Mouse (Mus musculus): Measurements from ENCODE around the gene Cavin1.

Cavin1 gene

GRCm38 (mm10) chr11:100980438-100980837, 9.8 kb upstream of the Cavin1 start:
- no peak for DNase-seq (ENCODE audit: low spot score)

DNA sequence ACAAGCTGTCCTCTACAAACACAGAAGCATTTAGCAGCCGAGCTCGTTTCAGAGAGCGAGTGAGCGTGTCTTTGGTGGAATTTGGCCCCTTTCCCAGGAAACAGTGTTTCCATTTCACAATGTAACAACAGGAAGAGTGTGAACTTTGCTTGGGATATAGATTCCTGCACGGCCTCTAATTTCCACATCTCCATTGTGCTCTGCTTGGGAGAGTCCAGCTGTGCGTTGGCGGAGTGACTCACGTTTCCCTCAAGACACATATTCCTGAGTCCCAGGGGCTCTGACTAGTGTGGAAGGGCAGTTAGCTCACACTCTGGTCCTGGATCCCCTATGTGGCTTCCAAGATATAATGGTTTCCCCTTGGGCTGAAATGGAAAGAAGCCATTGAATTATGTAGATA, 9.2 kb upstream of the Cavin1 start:
- DNase-seq (ENCODE audit: low spot score) = no peak

GRCm38 (mm10) chr11:100975241-100975640, 4.6 kb upstream of the Cavin1 start:
- no peak for DNase-seq (ENCODE audit: low spot score)

GRCm38 (mm10) chr11:100974381-100974970, 3.8 kb upstream of the Cavin1 start:
- no peak for DNase-seq (ENCODE audit: low spot score)

- no peak for DNase-seq (ENCODE audit: low spot score)
Observed at GRCm38 (mm10) chr11:100973245-100973644, 2.6 kb upstream of the Cavin1 start.

DNA sequence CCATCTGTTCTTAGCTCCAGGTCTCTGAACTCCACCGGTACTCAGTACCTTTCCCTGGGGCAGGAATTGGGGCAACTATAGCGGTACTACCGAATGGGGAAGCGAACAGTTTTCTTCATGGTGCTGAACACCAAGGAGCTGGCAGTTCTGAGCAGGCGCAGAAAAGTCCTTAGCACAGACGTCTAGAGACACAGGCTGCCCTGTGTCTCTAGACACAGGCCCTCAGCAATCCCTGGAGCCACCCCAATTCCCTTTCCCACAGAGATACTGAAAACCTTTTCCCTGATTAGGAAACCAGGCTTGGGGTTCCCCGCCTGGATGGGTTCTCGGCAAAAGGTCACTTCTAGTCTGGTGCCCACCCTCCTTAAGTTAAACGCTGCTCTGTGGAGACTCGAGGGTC, 768 bp upstream of the Cavin1 start:
- DNase-seq (ENCODE audit: low spot score) = no peak

- DNase-seq (ENCODE audit: low spot score) = no peak
Observed at GRCm38 (mm10) chr11:100969744-100970556, 737 bp downstream of the Cavin1 start.

- DNase-seq (ENCODE audit: low spot score) = no peak
Observed at GRCm38 (mm10) chr11:100969189-100969743, 1.4 kb downstream of the Cavin1 start.

DNA sequence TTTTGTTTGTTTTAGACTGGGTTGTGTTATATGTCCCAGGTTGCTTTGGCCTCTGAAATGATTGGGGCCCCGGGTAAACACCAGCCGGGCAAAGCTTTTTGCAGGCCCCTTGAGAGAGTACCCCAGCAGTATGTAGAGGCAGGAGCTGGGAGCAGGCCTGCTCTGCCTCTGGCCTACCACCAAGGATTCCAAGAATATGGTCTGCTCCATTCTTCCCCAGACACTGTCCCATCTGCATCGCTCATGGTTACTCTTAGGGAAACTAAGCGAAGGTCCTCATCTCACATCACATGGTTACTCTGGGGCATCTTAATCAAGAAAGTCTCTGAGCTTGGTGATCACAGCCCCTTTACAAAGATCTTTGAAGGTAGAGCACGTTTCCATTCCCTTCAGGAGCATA, 2.2 kb downstream of the Cavin1 start:
- DNase-seq (ENCODE audit: low spot score) = no peak

GRCm38 (mm10) chr11:100967881-100968420, 2.7 kb downstream of the Cavin1 start:
- no peak for DNase-seq (ENCODE audit: low spot score)

DNA sequence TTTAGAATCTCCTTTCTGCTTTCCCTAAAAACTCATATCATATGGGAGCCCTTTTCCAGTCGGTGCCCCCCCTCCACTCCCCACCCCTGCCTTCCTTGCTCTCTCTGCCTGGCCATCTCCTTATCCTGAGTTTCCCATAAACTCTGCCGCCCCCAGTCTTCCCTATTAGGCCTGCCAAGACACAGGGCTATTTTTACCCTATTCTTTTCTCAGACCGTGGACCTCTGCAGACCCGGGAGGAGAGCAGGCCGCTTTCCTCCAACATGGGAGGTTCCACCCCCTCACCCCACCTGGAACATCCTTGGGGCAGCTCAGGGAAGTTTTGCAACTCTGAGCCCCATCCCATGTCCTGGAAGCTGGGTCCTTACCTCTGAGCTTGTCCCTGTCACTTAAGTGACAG, 3.3 kb downstream of the Cavin1 start:
- no peak for DNase-seq (ENCODE audit: low spot score)

- no peak for DNase-seq (ENCODE audit: low spot score)
Observed at GRCm38 (mm10) chr11:100965760-100966159, 4.9 kb downstream of the Cavin1 start.

DNA sequence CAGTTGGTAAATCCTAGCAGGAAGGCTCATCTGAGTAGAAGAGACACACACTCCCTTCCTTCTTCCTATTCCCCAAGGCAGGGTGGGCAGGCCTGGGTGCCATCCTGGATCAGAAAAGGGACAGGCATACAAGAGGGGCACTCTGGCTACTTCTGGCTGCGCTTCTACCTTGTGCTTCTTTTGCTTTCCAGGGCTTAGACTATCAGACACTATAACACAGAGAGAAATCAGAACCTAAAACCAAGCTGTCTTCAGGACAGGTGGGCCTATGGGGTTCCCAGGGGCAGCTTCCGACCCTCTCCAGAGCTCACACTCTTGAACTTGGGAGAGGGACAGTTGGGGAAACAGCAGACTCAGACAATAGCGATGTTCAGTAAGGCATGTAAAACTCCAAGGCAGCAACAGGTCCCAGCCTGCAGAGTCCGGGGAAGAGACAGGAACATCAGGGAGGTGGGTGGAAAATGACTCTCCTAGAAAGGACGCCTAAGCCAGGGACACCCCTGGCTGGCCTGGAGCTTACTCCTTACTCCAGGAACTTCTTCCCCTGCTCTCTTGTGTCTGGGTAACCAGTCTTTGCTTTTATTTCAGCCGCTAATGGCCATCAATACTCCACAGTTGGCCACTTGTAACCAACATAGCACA, 5.7 kb downstream of the Cavin1 start:
- DNase-seq (ENCODE audit: low spot score) = no peak

- DNase-seq (ENCODE audit: low spot score) = no peak
Observed at GRCm38 (mm10) chr11:100964180-100964579, 6.5 kb downstream of the Cavin1 start.

GRCm38 (mm10) chr11:100963647-100964046, 7.0 kb downstream of the Cavin1 start:
- DNase-seq (ENCODE audit: low spot score) = no peak

DNA sequence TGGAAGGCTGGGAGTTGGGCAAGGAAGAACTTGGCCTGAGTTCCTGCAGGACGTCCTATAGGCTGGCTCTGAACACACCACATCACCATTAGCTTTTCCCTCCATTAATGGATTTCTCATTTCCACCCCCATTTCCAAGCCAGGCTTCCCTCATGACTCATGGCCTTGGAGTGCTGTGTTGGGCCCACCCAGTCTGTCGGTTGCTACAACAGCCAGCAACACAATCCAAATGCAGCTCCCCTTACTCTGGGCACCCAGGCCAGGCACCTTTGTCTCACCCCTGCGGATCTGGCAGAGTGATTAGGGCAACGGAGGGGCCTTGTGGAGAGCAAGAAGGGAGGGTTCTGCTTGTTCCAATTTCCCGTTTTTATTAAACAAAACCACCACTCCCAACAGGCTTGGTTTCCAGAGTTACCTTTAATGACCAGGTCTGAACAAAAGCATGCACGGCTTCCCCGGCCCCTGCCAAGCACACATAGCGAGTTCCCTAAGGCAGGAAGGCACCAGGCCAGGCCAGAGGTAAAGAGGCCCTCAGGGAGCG, 8.2 kb downstream of the Cavin1 start:
- DNase-seq (ENCODE audit: low spot score) = no peak

DNA sequence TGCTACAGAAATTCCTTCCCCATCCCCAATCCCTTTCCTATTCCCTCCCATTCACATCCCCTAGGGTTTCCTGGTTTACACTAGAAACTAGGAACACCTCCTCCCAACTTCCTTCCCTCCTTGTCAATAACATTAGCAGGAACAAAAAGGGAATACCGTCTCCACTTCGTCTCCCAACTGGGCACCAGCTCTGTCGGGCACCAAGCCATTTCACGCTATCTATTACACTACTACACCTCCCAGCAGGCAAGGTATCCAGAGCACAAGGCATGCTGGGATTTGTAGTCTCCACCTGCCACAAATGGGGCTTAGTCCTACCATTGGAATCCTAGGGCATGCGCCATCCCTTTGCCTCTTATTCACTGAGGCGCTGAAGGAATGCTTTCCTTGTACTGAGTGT, 10.1 kb downstream of the Cavin1 start:
- no peak for DNase-seq (ENCODE audit: low spot score)

DNA sequence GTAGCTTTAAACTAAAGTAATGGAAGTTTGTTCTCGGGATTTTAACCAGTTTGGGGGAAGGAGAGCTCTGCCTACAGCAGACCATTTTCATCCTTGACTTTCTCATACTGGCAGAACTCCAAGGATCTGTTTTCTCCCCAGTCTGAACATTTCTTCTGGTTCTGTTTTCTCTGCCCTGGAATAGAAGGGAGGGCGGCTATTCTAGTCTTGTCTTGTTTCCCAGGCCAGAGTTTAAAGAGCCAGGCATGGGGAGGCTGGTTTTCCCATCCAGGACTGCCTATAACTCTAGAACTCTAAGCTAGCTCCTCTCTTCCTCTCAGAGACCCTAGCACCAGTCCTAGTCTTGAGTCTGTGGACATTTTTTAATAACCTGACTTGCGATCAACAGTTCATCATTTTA, 10.9 kb downstream of the Cavin1 start:
- no peak for DNase-seq (ENCODE audit: low spot score)

GRCm38 (mm10) chr11:100959464-100959810, 11.2 kb downstream of the Cavin1 start:
- no peak for DNase-seq (ENCODE audit: low spot score)

GRCm38 (mm10) chr11:100958613-100959463, 11.8 kb downstream of the Cavin1 start:
- no peak for DNase-seq (ENCODE audit: low spot score)

GRCm38 (mm10) chr11:100957915-100958469, 12.7 kb downstream of the Cavin1 start:
- DNase-seq (ENCODE audit: low spot score) = no peak
